Comparison of ENCODE assay signal across 9 mouse cellular contexts in genomic region chr1:157079384-157080025, GRCm38 (mm10). TPM values are rescaled to one million over a fixed set of nuclear protein-coding genes. Genes with fewer than 3 reads are reported as not detected.
DNase-seq lines count a peak whose midpoint lies in the region; ATAC-seq lines count a peak whose summit lies in the region.
"Had no signal": no experiment of that assay in that cellular context is flagged by ENCODE, and none has a peak within 500 bp of the region (broad histone marks: within the 10 kb centered on the region; RNA-seq: fewer than 3 reads in every experiment).

No protein-coding gene starts in this region.

- no peak overlapping the region for H3K27ac ChIP-seq in heart, embryonic 16.5 days (ENCODE audit: low read length)
- no peak overlapping the region for H3K27ac ChIP-seq in liver, embryonic 11.5 days (ENCODE audit: low read depth, low read length)

- H3K27me3 ChIP-seq in heart, embryonic 16.5 days (ENCODE audit: control insufficient read depth, insufficient read depth, low read length), result no peaks in the 10 kb centered on the region
- H3K27me3 ChIP-seq in liver, embryonic 11.5 days (replicated peaks; ENCODE audit: control insufficient read depth, insufficient read depth, low read length), result no peaks in the 10 kb centered on the region

- no peaks in the 10 kb centered on the region for H3K9me3 ChIP-seq in heart, embryonic 16.5 days (replicated peaks; ENCODE audit: control insufficient read depth, low read length)
- no peaks in the 10 kb centered on the region for H3K9me3 ChIP-seq in liver, embryonic 11.5 days (ENCODE audit: control insufficient read depth, low read length)

- H3K4me2 ChIP-seq in heart, embryonic 16.5 days (ENCODE audit: low read depth, low read length), result no peak overlapping the region
- no peak overlapping the region for H3K4me2 ChIP-seq in liver, embryonic 11.5 days

- no peak overlapping the region for H3K4me3 ChIP-seq in heart, embryonic 16.5 days (ENCODE audit: low read length)
- H3K4me3 ChIP-seq in liver, embryonic 11.5 days (ENCODE audit: low read depth, low read length), result no peak overlapping the region
- H3K4me3 ChIP-seq: erythroblast, embryonic 14.5 days had no signal

- 0 out of 2 replicates have a peak overlapping the region, but pooled peaks have one; percentile 26 for H3K9ac ChIP-seq in heart, embryonic 16.5 days (ENCODE audit: low read length)
- no peak overlapping the region for H3K9ac ChIP-seq in liver, embryonic 11.5 days (ENCODE audit: low read depth, low read length)

- 34% methylated on average over 11 of the region's 11 CpGs for WGBS in heart, embryonic 16.5 days
- WGBS in liver, embryonic 11.5 days, result 52% methylated on average over 11 of the region's 11 CpGs

- ATAC-seq in heart, embryonic 16.5 days (replicated peaks; ENCODE audit: extremely low read depth, insufficient read depth, low FRiP score), result peak; percentile 26; the same call in 1 of the 2 replicates
- peak; percentile 47 for ATAC-seq in granulocyte monocyte progenitor cell, adult 5-6 weeks (replicated peaks; ENCODE audit: poor library complexity, severe bottlenecking)
- ATAC-seq in liver, embryonic 11.5 days (replicated peaks; ENCODE audit: low FRiP score), result no peak

- H3K36me3 ChIP-seq in heart, embryonic 16.5 days (ENCODE audit: control insufficient read depth, insufficient read depth), result no peaks in the 10 kb centered on the region
- H3K36me3 ChIP-seq in liver, embryonic 11.5 days (ENCODE audit: control insufficient read depth, insufficient read depth, low read length), result no peaks in the 10 kb centered on the region

- peaks cover 20% of the 10 kb centered on the region for H3K4me1 ChIP-seq in heart, embryonic 16.5 days (ENCODE audit: control insufficient read depth, insufficient read depth, low read length)
- H3K4me1 ChIP-seq in liver, embryonic 11.5 days (replicated peaks; ENCODE audit: control insufficient read depth, insufficient read depth, low read length), result peaks cover 3% of the 10 kb centered on the region

- no peak for DNase-seq in heart, adult 11 months
- DNase-seq in CD4-positive helper T cell, adult 2 months (ENCODE audit: low read depth, low spot score), result peak; percentile 27
- DNase-seq in adrenal gland, postnatal 25 days, result peak; percentile 61
- peak; percentile 51 for DNase-seq in liver, embryonic 11.5 days (ENCODE audit: low spot score)
- peak; percentile 54 for DNase-seq in retina, postnatal 7 days (ENCODE audit: low read depth, low spot score)
- no peak for DNase-seq in left cerebral cortex, adult 9 months (ENCODE audit: low spot score in 2 of 2)

RNA-seq across cellular contexts. Expression of gene Tex35, which starts 29.0 kb away (rescaled TPM):
- not detected in 2 replicates for polyA plus RNA-seq in heart, embryonic 16.5 days (2015; fragmentation: Nextera tagmentation; extraction: Ambion mirVana)
- not detected in 2 replicates for total RNA-seq in adrenal gland, postnatal 25 days (2021)
- not detected in 2 replicates for total RNA-seq in granulocyte monocyte progenitor cell, adult 5-6 weeks (2014; fragmentation: Nextera tagmentation)
- total RNA-seq in granulocyte monocyte progenitor cell, adult 5-6 weeks (2017), result not detected in 2 replicates
- not detected in 2 replicates for polyA plus RNA-seq in liver, embryonic 11.5 days (2014; fragmentation: Nextera tagmentation; extraction: Ambion mirVana)
- polyA plus RNA-seq: erythroblast, embryonic 14.5 days had no signal

Comparison
In these comparisons a context has a peak if more than half of its experiments do, and no peak if none do; other contexts are left out.
1. DNase-seq: peak in CD4-positive helper T cell, adult 2 months (single experiment), adrenal gland, postnatal 25 days (single experiment), liver, embryonic 11.5 days (single experiment) and retina, postnatal 7 days (single experiment); none in heart, adult 11 months (single experiment) and left cerebral cortex, adult 9 months (0 of 2).